Mouse (Mus musculus) CH12.LX (cell line): ENCODE measurements around the gene Plin2. TPM values are rescaled to one million over a fixed set of nuclear protein-coding genes. Genes with fewer than 3 reads are reported as not detected.

Source experiments
- DNase-seq: peaks from one replicate; pipeline ENCODE4 v3.0.0-alpha.2; 2013; ENCODE audit errors: extremely low read depth
- H3K27ac ChIP-seq: 2 replicates; pipeline ENCODE4 v1.5.1; 2012; ENCODE audit warnings: low read depth, mild to moderate bottlenecking, control low read depth, moderate library complexity; ENCODE audit not compliant: insufficient read depth
- H3K27me3 ChIP-seq: replicated peaks from 2 replicates; pipeline ENCODE3; 2012; ENCODE audit warnings: inconsistent platforms
- H3K36me3 ChIP-seq, 2 experiments: replicated peaks in 1 of 2; 2 replicates each; pipeline versions ENCODE3 to v1.6.1; 2012; ENCODE audit warnings: inconsistent platforms in 1 of 2, low read length in 1 of 2, mild to moderate bottlenecking in 1 of 2, mixed read lengths in 1 of 2, moderate library complexity in 1 of 2; ENCODE audit not compliant: control insufficient read depth in 1 of 2, insufficient read depth in 1 of 2
- H3K4me1 ChIP-seq, 2 experiments: 2 replicates each; pipeline ENCODE4 v1.6.1; 2012; ENCODE audit warnings: inconsistent platforms in 1 of 2, moderate library complexity in 1 of 2; ENCODE audit not compliant: insufficient read depth in 2 of 2, control insufficient read depth in 1 of 2
- H3K4me2 ChIP-seq: 2 replicates; pipeline ENCODE4 v1.6.1; 2012; ENCODE audit warnings: low read depth, mild to moderate bottlenecking, control low read depth; ENCODE audit not compliant: poor library complexity, insufficient read depth, severe bottlenecking
- H3K4me3 ChIP-seq, 3 experiments: fragments of 150-350 bp in 1 of 3; sonication (generic) in 1 of 3; replicated peaks in 1 of 3; 2 replicates each; pipeline versions ENCODE3 to v1.5.1; 2011 to 2012; ENCODE audit warnings: low read depth in 2 of 3, low read length in 2 of 3, mild to moderate bottlenecking in 2 of 3, moderate library complexity in 2 of 3, control low read depth in 1 of 3, improper control_type of control experiment in 1 of 3, inconsistent platforms in 1 of 3, mixed read lengths in 1 of 3; ENCODE audit not compliant: poor library complexity in 1 of 3
- H3K79me2 ChIP-seq: replicated peaks from 2 replicates; pipeline ENCODE4 v1.6.1; 2012; ENCODE audit warnings: mild to moderate bottlenecking, moderate library complexity; ENCODE audit not compliant: control insufficient read depth, poor library complexity, insufficient read depth, severe bottlenecking; ENCODE audit errors: extremely low read depth
- H3K9ac ChIP-seq: 2 replicates; pipeline ENCODE4 v1.6.1; 2012; ENCODE audit warnings: low read depth, mild to moderate bottlenecking, control low read depth, moderate library complexity; ENCODE audit not compliant: insufficient read depth
- H3K9me3 ChIP-seq: replicated peaks from 2 replicates; pipeline ENCODE3; 2012; ENCODE audit warnings: low read length, inconsistent platforms, mixed read lengths
- CHD1 ChIP-seq: IDR thresholded peaks from 2 replicates; pipeline ENCODE4 v1.6.1; 2012; ENCODE audit warnings: low read depth, low read length, improper control_type of control experiment, inconsistent platforms
- CHD2 ChIP-seq: IDR thresholded peaks from 2 replicates; pipeline ENCODE4 v1.6.1; 2011; ENCODE audit warnings: low read length, improper control_type of control experiment
- E2F4 ChIP-seq: IDR thresholded peaks from 2 replicates; pipeline ENCODE4 v1.6.1; 2011; ENCODE audit warnings: low read depth, low read length, improper control_type of control experiment; ENCODE audit not compliant: insufficient replicate concordance
- JUN ChIP-seq: IDR thresholded peaks from 2 replicates; pipeline ENCODE4 v1.6.1; 2011; ENCODE audit warnings: low read depth, mild to moderate bottlenecking, low read length, improper control_type of control experiment, moderate library complexity; ENCODE audit not compliant: insufficient read depth
- JUND ChIP-seq: conservative IDR thresholded peaks from 2 replicates; pipeline ENCODE4 v1.6.1; 2011; ENCODE audit warnings: low read depth, low read length, improper control_type of control experiment
- MAX ChIP-seq: IDR thresholded peaks from 2 replicates; pipeline ENCODE4 v1.6.1; 2011; ENCODE audit warnings: low read length, improper control_type of control experiment
- MAZ ChIP-seq: IDR thresholded peaks from 2 replicates; pipeline ENCODE4 v1.6.1; 2012; ENCODE audit warnings: low read depth, mild to moderate bottlenecking, inconsistent platforms, low read length, improper control_type of control experiment, moderate library complexity
- MXI1 ChIP-seq: IDR thresholded peaks from 2 replicates; pipeline ENCODE4 v1.6.1; 2011; ENCODE audit warnings: mild to moderate bottlenecking, low read depth, low read length, improper control_type of control experiment
- NELFE ChIP-seq: IDR thresholded peaks from 2 replicates; pipeline ENCODE4 v1.6.1; 2011; ENCODE audit warnings: low read depth, low read length, improper control_type of control experiment
- PAX5 ChIP-seq: IDR thresholded peaks from 2 replicates; pipeline ENCODE4 v1.6.1; 2012; ENCODE audit warnings: low read length, inconsistent platforms, mixed read lengths
- POLR2A ChIP-seq: IDR thresholded peaks from 2 replicates; pipeline ENCODE4 v1.6.1; 2011; ENCODE audit warnings: low read depth, mild to moderate bottlenecking, improper control_type of control experiment, low read length
- POLR2AphosphoS2 ChIP-seq: IDR thresholded peaks from 2 replicates; pipeline ENCODE4 v1.6.1; 2011; ENCODE audit warnings: low read depth, low read length, improper control_type of control experiment
- RAD21 ChIP-seq: IDR thresholded peaks from 2 replicates; pipeline ENCODE4 v1.6.1; 2011; ENCODE audit warnings: low read depth, mild to moderate bottlenecking, low read length, improper control_type of control experiment, moderate library complexity
- SIN3A ChIP-seq: IDR thresholded peaks from 2 replicates; pipeline ENCODE4 v1.6.1; 2012; ENCODE audit warnings: low read length, improper control_type of control experiment, inconsistent platforms
- TCF12 ChIP-seq: IDR thresholded peaks from 2 replicates; pipeline ENCODE4 v1.6.1; 2014; ENCODE audit warnings: low read depth, mild to moderate bottlenecking, inconsistent platforms, low read length, improper control_type of control experiment
- UBTF ChIP-seq: IDR thresholded peaks from 2 replicates; pipeline ENCODE4 v1.6.1; 2012; ENCODE audit warnings: low read depth, mild to moderate bottlenecking, inconsistent platforms, low read length, improper control_type of control experiment, moderate library complexity
- ZKSCAN1 ChIP-seq: IDR thresholded peaks from 2 replicates; pipeline ENCODE4 v1.6.1; 2012; ENCODE audit warnings: low read depth, inconsistent platforms, low read length, improper control_type of control experiment, borderline replicate concordance
- ZMIZ1 ChIP-seq: IDR thresholded peaks from 2 replicates; pipeline ENCODE4 v1.6.1; 2012; ENCODE audit warnings: low read depth, mild to moderate bottlenecking, inconsistent platforms, low read length, improper control_type of control experiment
- ZNF384 ChIP-seq: IDR thresholded peaks from 2 replicates; pipeline ENCODE4 v1.6.1; 2012; ENCODE audit warnings: low read depth, low read length, improper control_type of control experiment, inconsistent platforms
- dilution Hi-C: fragments of 300-500 bp; cut with MboI; formaldehyde crosslinking; loops from 2 replicates; pipeline ENCODE4 v1.14.3; 2020; ENCODE audit warnings: low sequenced_read_pairs; ENCODE audit not compliant: extremely low pct_unique_long_range_greater_than_20kb, extremely low pct_ligation_motif_present
- in situ Hi-C: fragments of 300-500 bp; cut with MboI; formaldehyde crosslinking; loops from 3 replicates; pipeline ENCODE4 v1.14.3; 2019; ENCODE audit warnings: low sequenced_read_pairs, low pct_ligation_motif_present, low pct_unique_long_range_greater_than_20kb, mixed read lengths
- polyA plus RNA-seq: library from polyadenylated mRNA; unstranded; fragments of >175 nt; gene quantifications from 2 replicates; pipeline ENCODE4 v1.2.1, GENCODE M21; 2012; ENCODE audit warnings: low read depth; ENCODE audit not compliant: insufficient read length
- total RNA-seq, 2 experiments: library from RNA; depleted of rRNA; stranded (reverse); fragments of 300-350 nt in 1 of 2; fragments of >200 nt in 1 of 2; gene quantifications; 2 replicates each; pipeline ENCODE4 v1.2.3; 2012 to 2014

The Plin2 gene
- total and polyA plus RNA-seq, 3 experiments: 13.4 to 44.9 (median 22.9) TPM

- H3K4me2 ChIP-seq: no peak overlapping the region
Observed at GRCm38 (mm10) chr4:86665596-86665995, 4.3 kb downstream of the Plin2 start.

GRCm38 (mm10) chr4:86663919-86664318, 5.9 kb downstream of the Plin2 start:
- Histone ChIP-seq H3K9me3 (no peaks in the 10 kb centered on the region), H3K4me2 (no peak overlapping the region), H3K36me3 (peaks cover 34 to 53% of the 10 kb centered on the region in 2 experiments), H3K27ac (no peak overlapping the region), H3K79me2 (no peaks in the 10 kb centered on the region), H3K27me3 (no peaks in the 10 kb centered on the region), H3K9ac (no peak overlapping the region), H3K4me1 (peaks cover 0 to 2% of the 10 kb centered on the region in 2 experiments; a peak in 2 of 4 replicates), H3K4me3 (no peak overlapping the region)
- no peak for DNase-seq
- dilution Hi-C loops: no loop called here
- TF ChIP-seq JUN (no peak), MXI1 (no peak), JUND (no peak), TCF12 (no peak), MAX (no peak), POLR2A (no peak), UBTF (no peak), ZMIZ1 (no peak), PAX5 (no peak), ZKSCAN1 (no peak), CHD1 (no peak), NELFE (no peak), ZNF384 (no peak)
- in situ Hi-C loops: no loop called here

More at GRCm38 (mm10) chr4:86665596-86665995, 4.3 kb downstream of the Plin2 start:
- dilution Hi-C loops (no loop called here), in situ Hi-C loops (no loop called here)
- H3K9me3 ChIP-seq: no peaks in the 10 kb centered on the region
- TF ChIP-seq CHD2 (no peak), E2F4 (no peak), SIN3A (no peak), POLR2AphosphoS2 (no peak), MAZ (no peak), NELFE (no peak), UBTF (no peak), RAD21 (no peak)
- no peaks in the 10 kb centered on the region for H3K79me2 ChIP-seq
- H3K27me3 ChIP-seq: no peaks in the 10 kb centered on the region
- peaks cover 2 to 7% of the 10 kb centered on the region in 2 experiments; a peak in 3 of 4 replicates for H3K4me1 ChIP-seq
- H3K4me3 ChIP-seq: no peak overlapping the region
- H3K36me3 ChIP-seq: peaks cover 24 to 39% of the 10 kb centered on the region in 2 experiments
- no peak overlapping the region for H3K27ac ChIP-seq
- H3K9ac ChIP-seq: no peak overlapping the region
- DNase-seq: no peak
